Mouse (Mus musculus) liver, embryonic 14.5 days (tissue): ENCODE data around the gene Pknox2. TPM values are rescaled to one million over a fixed set of nuclear protein-coding genes. Genes with fewer than 3 reads are reported as not detected.

Experiments used
- ATAC-seq: fragments of 200-750 bp; cut with Nextera tagmentation; 2 replicates; pipeline ENCODE4 v1.8.0; 2017; ENCODE audit warnings: moderate number of reproducible peaks, mild to moderate bottlenecking, moderate library complexity; ENCODE audit not compliant: insufficient read depth
- DNase-seq, 3 experiments: peaks; one replicate each; pipeline ENCODE4 v3.0.0-alpha.2; 2012 to 2013; ENCODE audit warnings: low read depth in 3 of 3, low spot score in 3 of 3
- H3K27ac ChIP-seq: fragments of 300-500 bp; sonication (generic); 2 replicates; pipeline ENCODE4 v1.5.1; 2014; ENCODE audit warnings: moderate library complexity, mild to moderate bottlenecking, control low read depth, inconsistent platforms
- H3K27me3 ChIP-seq: fragments of 300-500 bp; sonication (generic); 2 replicates; pipeline ENCODE4 v1.6.1; 2014; ENCODE audit warnings: mild to moderate bottlenecking, low read length, moderate library complexity; ENCODE audit not compliant: control insufficient read depth, insufficient read depth
- H3K36me3 ChIP-seq: fragments of 300-500 bp; sonication (generic); replicated peaks from 2 replicates; pipeline ENCODE4 v1.6.1; 2014; ENCODE audit warnings: low read depth; ENCODE audit not compliant: control insufficient read depth, insufficient read depth
- H3K4me1 ChIP-seq, 2 experiments: fragments of 200-500 bp in 1 of 2; fragments of 300-500 bp in 1 of 2; sonication (generic) in 1 of 2; replicated peaks; 2 replicates each; pipeline ENCODE4 v1.6.1; 2012 to 2014; ENCODE audit warnings: antibody characterized with exemption in 1 of 2, inconsistent platforms in 1 of 2, low read length in 1 of 2; ENCODE audit not compliant: control insufficient read depth in 2 of 2, insufficient read depth in 2 of 2
- H3K4me2 ChIP-seq: fragments of 300-500 bp; sonication (generic); 2 replicates; pipeline ENCODE4 v1.6.1; 2014; ENCODE audit warnings: low read depth, mild to moderate bottlenecking, control low read depth, moderate library complexity
- H3K4me3 ChIP-seq, 2 experiments: fragments of 200-500 bp in 1 of 2; fragments of 300-500 bp in 1 of 2; sonication (generic) in 1 of 2; 2 replicates each; pipeline ENCODE4 v1.5.1; 2012 to 2014; ENCODE audit warnings: low read depth in 2 of 2, low read length in 2 of 2, mild to moderate bottlenecking in 2 of 2, control low read depth in 1 of 2, inconsistent platforms in 1 of 2, moderate library complexity in 1 of 2; ENCODE audit not compliant: insufficient read depth in 1 of 2
- H3K9ac ChIP-seq: fragments of 300-500 bp; sonication (generic); replicated peaks from 2 replicates; pipeline ENCODE4 v1.6.1; 2014; ENCODE audit warnings: mild to moderate bottlenecking, control low read depth, moderate library complexity
- H3K9me3 ChIP-seq: fragments of 300-500 bp; sonication (generic); 2 replicates; pipeline ENCODE4 v1.6.1; 2016; ENCODE audit warnings: low read length, mixed read lengths; ENCODE audit not compliant: control insufficient read depth
- CTCF ChIP-seq: IDR thresholded peaks from 2 replicates; pipeline ENCODE4 v1.5.1; 2016; ENCODE audit warnings: antibody characterized with exemption, low read depth, control low read depth
- EP300 ChIP-seq: IDR thresholded peaks from 2 replicates; pipeline ENCODE4 v1.6.1; 2016; ENCODE audit warnings: antibody characterized with exemption, low read depth
- WGBS: fragments of 180-500 bp; shearing (Covaris S2); extraction: QIAGEN DNeasy Blood & Tissue Kit; methylation state at CpG from one replicate; pipeline ENCODE4 v1.1.7; 2014; ENCODE audit not compliant: insufficient replicate concordance; 5-methylcytosine and 5-hydroxymethylcytosine counted together
- polyA plus RNA-seq, 2 experiments: library from polyadenylated mRNA; depleted of rRNA in 1 of 2; stranded (reverse) in 1 of 2; unstranded in 1 of 2; fragments of >200 nt; fragmentation: Nextera tagmentation in 1 of 2; extraction: Ambion mirVana in 1 of 2; gene quantifications; 2 replicates each; pipeline versions ENCODE4 v1.2.1 to v1.2.3; 2012 to 2014

The Pknox2 gene
- polyA plus RNA-seq, 2 experiments, result 0.08 to 0.18 TPM

DNA sequence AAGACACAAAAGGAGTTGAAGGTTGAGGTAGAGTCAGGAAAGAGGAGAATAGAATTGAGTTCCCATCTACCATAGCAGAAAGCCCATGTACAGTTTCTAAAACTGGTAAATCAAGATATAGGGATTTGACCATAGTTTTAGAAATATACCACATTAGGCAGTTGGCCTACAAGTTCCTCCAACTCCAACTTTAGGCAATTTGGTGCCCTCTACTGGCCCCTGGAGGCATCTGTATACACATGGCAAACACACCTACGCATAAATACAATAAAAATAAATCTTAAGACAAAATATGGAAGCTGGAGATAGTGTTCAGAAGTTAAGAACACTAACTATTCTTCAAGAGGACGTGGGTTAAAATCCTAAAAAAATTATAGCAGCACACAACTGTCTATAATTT lies 19.7 kb upstream of the Pknox2 start:
- no peaks in the 10 kb centered on the region for H3K27me3 ChIP-seq
- H3K4me1 ChIP-seq, result no peaks in the 10 kb centered on the region
- no peak overlapping the region for H3K4me2 ChIP-seq
- no peak for TF ChIP-seq EP300
- TF ChIP-seq CTCF, result peak; percentile 25; the same call in 1 of the 2 replicates
- ATAC-seq, result no peak
- no peak for DNase-seq
- no peaks in the 10 kb centered on the region for H3K9me3 ChIP-seq
- no peak overlapping the region for H3K9ac ChIP-seq
- 46% methylated on average over 2 of the region's 2 CpGs for WGBS
- H3K4me3 ChIP-seq, result no peak overlapping the region
- H3K36me3 ChIP-seq, result no peaks in the 10 kb centered on the region
- H3K27ac ChIP-seq, result no peak overlapping the region

DNA sequence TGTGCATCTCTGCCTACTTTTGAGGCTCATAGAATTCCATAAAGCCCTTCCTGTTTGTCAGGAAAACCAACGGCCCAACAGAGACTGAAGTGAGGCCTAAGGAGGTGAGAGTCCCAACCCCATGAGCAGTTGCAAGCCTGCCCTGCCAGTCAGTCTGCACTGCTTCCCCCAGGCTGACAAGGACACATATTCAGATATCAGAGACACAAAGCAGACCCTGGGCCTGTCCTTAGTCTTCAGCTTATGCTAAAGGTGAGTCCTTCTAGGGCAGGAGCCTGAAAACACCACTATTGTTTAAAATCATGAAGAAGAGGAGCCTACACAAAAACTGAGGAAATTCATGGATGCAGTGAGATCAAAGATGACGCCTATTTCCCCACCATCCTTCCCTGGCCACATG lies 13.5 kb upstream of the Pknox2 start:
- WGBS, result 43% methylated on average over 2 of the region's 2 CpGs
- no peak overlapping the region for H3K4me2 ChIP-seq
- DNase-seq, result no peak
- H3K4me1 ChIP-seq, result no peaks in the 10 kb centered on the region
- no peak for ATAC-seq
- no peaks in the 10 kb centered on the region for H3K36me3 ChIP-seq
- no peaks in the 10 kb centered on the region for H3K27me3 ChIP-seq
- no peak overlapping the region for H3K27ac ChIP-seq
- no peak overlapping the region for H3K4me3 ChIP-seq
- no peak overlapping the region for H3K9ac ChIP-seq
- TF ChIP-seq CTCF (no peak), EP300 (no peak)
- no peaks in the 10 kb centered on the region for H3K9me3 ChIP-seq

DNA sequence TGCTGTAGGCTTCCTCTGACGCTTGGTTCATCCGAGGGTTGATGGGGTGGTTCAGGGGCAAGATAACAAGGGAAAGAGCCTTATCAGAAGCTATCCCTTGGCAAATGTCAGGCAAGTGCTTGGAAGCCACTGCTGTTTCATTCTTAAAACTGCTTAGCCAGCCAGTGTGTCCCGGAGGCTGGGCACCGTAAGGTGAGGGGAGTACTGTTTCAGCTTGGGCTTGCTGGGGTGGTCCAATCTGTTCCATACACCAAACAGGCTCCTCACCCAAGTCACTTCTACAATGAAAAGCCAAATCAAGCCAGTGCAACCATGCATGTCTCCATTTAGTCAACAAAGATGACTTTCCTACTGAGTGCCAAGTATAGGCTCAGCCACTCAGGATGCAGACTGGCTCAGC lies 679 bp upstream of the Pknox2 start:
- no peaks in the 10 kb centered on the region for H3K36me3 ChIP-seq
- peaks cover 54% of the 10 kb centered on the region for H3K27me3 ChIP-seq
- DNase-seq (no peak), ATAC-seq (no peak)
- no peaks in the 10 kb centered on the region; a peak in 1 of 4 replicates for H3K4me1 ChIP-seq
- H3K9ac ChIP-seq, result no peak overlapping the region
- H3K4me3 ChIP-seq, result no peak overlapping the region
- TF ChIP-seq EP300 (no peak), CTCF (no peak)
- 34% methylated on average over 4 of the region's 4 CpGs for WGBS
- H3K27ac ChIP-seq, result no peak overlapping the region
- no peak overlapping the region for H3K4me2 ChIP-seq
- no peaks in the 10 kb centered on the region for H3K9me3 ChIP-seq

DNA sequence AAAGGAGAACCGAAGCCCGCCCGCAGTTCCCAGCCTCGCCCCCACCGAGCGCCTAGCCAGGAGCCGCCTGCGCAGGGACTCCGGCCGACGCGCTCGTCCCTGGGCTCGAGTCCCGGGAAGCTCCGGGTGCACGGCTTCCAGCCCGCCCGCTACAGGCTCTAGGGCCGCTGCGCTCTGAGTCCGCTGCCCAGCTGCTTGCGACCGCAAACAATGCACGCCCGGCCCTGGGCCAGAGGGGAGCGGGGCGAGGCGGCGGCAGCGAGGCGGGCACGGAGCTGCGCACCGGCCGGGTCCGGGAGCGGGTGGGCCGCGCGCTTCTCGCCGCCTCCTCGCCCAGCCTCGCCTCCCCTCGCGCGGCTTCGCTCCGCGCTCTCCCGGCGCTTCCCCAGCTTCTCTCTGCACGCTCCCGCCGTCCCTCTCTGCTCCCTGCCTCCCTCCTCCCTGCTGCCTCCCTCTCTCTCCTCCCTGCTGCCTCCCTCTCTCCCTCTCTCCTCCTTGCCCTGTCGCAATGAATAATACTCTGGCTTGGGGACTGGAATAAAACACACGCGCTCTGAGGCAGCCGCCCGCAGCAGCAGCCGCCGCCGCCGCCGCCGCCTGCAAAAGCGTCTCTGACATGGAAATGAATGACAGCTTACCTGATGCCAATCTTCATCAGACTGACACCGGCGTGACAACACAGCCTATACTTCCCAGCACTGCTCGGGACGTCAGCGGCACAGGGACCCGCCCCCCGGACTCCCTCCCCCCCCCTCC lies 426 bp downstream of the Pknox2 start:
- H3K9me3 ChIP-seq, result no peaks in the 10 kb centered on the region
- no peak for TF ChIP-seq CTCF
- no peak for TF ChIP-seq EP300
- peaks cover 54% of the 10 kb centered on the region for H3K27me3 ChIP-seq
- DNase-seq (no peak), ATAC-seq (peak; percentile 72)
- H3K36me3 ChIP-seq, result no peaks in the 10 kb centered on the region
- H3K4me1 ChIP-seq, result no peaks in the 10 kb centered on the region; a peak in 1 of 4 replicates
- no peak overlapping the region for H3K9ac ChIP-seq
- under 1% methylated on average over 71 of the region's 75 CpGs for WGBS
- H3K4me3 ChIP-seq, result peak overlapping the region; percentile 34 to 46
- no peak overlapping the region for H3K27ac ChIP-seq
- H3K4me2 ChIP-seq, result peak overlapping the region; percentile 55

DNA sequence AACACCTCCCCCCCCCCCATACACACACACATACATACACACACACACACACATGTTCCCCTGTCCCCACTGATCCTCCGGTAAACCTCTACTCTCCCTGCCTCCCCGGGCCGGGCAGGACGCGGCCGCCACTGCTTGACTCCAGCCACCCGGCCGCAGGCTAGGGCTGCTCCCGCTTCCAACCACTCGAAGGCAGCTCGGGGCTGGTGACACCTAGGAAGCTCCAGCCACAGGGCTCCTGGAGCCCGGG lies 929 bp downstream of the Pknox2 start:
- under 1% methylated on average over 12 of the region's 12 CpGs for WGBS
- H3K9me3 ChIP-seq, result no peaks in the 10 kb centered on the region
- H3K4me1 ChIP-seq, result no peaks in the 10 kb centered on the region; a peak in 1 of 4 replicates
- DNase-seq (no peak), ATAC-seq (peak; percentile 34; the same call in 1 of the 2 replicates)
- no peak overlapping the region for H3K9ac ChIP-seq
- TF ChIP-seq CTCF (no peak), EP300 (no peak)
- H3K4me3 ChIP-seq, result peak overlapping the region; percentile 34 to 46
- no peaks in the 10 kb centered on the region for H3K36me3 ChIP-seq
- no peak overlapping the region for H3K27ac ChIP-seq
- peaks cover 54% of the 10 kb centered on the region for H3K27me3 ChIP-seq
- H3K4me2 ChIP-seq, result peak overlapping the region; percentile 55
